Mouse (Mus musculus): ENCODE results near the gene Dspp.

Dspp gene

DNA sequence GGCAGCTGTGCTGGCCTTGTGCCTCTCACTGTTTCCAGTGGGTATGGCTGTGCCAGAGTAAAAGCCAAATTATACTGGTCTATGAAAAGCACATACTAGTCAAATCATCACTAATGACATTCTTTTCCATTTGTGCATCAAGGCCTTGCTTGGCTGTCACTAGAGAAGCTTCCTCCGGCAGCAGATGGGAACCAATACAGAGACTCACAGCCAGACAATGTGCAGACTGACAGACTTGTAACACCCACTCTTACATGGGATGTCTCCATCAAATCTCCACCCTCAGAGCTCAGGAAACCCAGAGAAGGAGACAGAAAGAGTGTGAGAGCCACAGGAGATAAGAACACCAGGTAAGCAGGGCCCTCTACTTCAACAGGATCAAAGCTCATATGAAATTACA, 24.6 kb downstream of the Dspp start:
- no peak for DNase-seq (ENCODE audit: low read depth in 2 of 2, low spot score in 2 of 2)

GRCm38 (mm10) chr5:104201153-104201950, 30.8 kb downstream of the Dspp start:
- DNase-seq (ENCODE audit: low read depth in 2 of 2, low spot score in 2 of 2), result no peak

DNA sequence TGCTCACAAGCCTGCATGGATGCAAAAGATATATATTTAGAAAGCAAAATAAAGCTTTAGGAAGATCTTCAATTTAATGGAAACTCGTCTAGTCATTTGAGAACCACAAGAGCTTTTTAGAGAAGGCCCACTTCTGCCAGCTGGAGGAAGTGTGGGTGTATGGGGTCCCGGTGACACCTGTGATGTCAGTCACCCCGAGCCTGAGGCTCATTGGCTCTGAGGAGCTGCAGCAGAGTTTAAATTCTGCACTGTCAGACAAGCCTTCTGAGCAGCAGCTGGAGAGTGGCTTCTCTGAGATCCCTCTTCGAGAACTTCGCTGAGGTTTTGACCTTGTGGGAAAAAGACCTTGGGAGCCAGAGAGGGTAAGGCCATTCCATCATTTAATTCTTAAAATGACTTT, 31.8 kb downstream of the Dspp start, which contains the start of gene Dmp1:
Gene Dmp1 (plus strand): TSS at position 263 of the 400 bp plus-strand sequence.
- no peak for DNase-seq (ENCODE audit: low read depth in 2 of 2, low spot score in 2 of 2)

- DNase-seq (ENCODE audit: low read depth in 2 of 2, low spot score in 2 of 2), result no peak
Observed at GRCm38 (mm10) chr5:104212531-104212930, 42.0 kb downstream of the Dspp start.

DNA sequence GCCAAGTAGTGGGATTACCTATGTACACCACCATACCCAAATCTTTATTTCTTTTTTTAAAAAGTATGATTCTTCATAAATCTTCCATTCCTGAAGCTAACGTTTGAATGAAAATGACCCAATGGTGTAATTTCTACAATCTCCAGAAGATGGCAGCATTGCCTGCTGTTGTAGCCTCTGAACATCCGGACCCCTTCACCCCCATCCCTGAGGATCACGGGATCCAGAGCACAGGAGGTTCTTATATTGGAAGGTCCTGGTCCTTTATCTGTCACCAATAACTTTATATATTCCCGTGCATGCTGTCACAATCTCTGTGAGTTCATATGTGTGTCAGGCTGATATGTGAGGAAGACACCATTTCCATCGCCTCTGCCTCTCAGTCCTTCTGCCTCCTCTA, 48.4 kb downstream of the Dspp start:
- no peak for DNase-seq (ENCODE audit: low read depth in 2 of 2, low spot score in 2 of 2)

DNA sequence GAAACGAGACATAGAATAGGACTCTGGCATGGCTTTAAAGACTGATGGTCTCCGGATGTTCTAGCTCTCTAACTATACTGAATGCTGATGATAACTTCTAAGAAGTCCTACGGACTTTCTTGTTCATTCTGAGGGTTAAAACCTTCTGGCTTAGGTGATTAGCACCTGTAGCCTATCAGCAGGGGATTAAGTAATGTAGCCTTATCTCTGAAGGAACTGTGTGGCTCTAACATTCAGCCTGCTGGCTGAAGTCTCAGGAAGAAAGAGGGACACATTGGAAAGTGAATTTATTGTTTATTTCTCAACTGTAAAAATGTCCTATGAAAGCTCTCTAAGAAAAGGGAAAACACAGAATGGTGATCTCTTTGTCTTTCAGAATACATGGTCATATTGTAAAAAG, 53.8 kb downstream of the Dspp start:
- no peak for DNase-seq (ENCODE audit: low read depth in 2 of 2, low spot score in 2 of 2)

GRCm38 (mm10) chr5:104224750-104225149, 54.2 kb downstream of the Dspp start:
- DNase-seq (ENCODE audit: low read depth in 2 of 2, low spot score in 2 of 2), result no peak

- DNase-seq (ENCODE audit: low read depth in 2 of 2, low spot score in 2 of 2), result no peak
Observed at GRCm38 (mm10) chr5:104228497-104228896, 58.0 kb downstream of the Dspp start.
